Mouse (Mus musculus) embryonic facial prominence, embryonic 15.5 days (tissue): Measurements from ENCODE around the gene Kif6. TPM values are rescaled to one million over a fixed set of nuclear protein-coding genes. Genes with fewer than 3 reads are reported as not detected.
A peak's percentile ranks its signal among the peaks of the same experiment; 100 is the strongest.

Experiments used
- ATAC-seq: fragments of 200-750 bp; cut with Nextera tagmentation; 2 replicates; pipeline ENCODE4 v1.8.0; 2017; ENCODE audit warnings: low read depth, moderate TSS enrichment; ENCODE audit not compliant: insufficient number of reproducible peaks, low FRiP score, low TSS enrichment
- H3K27ac ChIP-seq: fragments of 300-500 bp; sonication (generic); replicated peaks from 2 replicates; pipeline ENCODE4 v1.5.1; 2015; ENCODE audit warnings: mild to moderate bottlenecking, inconsistent platforms
- H3K27me3 ChIP-seq: fragments of 300-500 bp; sonication (generic); 2 replicates; pipeline ENCODE4 v1.6.1; 2015; ENCODE audit warnings: inconsistent platforms
- H3K36me3 ChIP-seq: fragments of 300-500 bp; sonication (generic); 2 replicates; pipeline ENCODE4 v1.6.1; 2015; ENCODE audit warnings: mild to moderate bottlenecking, inconsistent platforms
- H3K4me1 ChIP-seq: fragments of 300-500 bp; sonication (generic); 2 replicates; pipeline ENCODE4 v1.6.1; 2015; ENCODE audit warnings: inconsistent platforms
- H3K4me2 ChIP-seq: fragments of 300-500 bp; sonication (generic); replicated peaks from 2 replicates; pipeline ENCODE4 v1.6.1; 2015; ENCODE audit warnings: mild to moderate bottlenecking, inconsistent platforms
- H3K4me3 ChIP-seq: fragments of 300-500 bp; sonication (generic); replicated peaks from 2 replicates; pipeline ENCODE4 v1.5.1; 2015; ENCODE audit warnings: mild to moderate bottlenecking, inconsistent platforms
- H3K9ac ChIP-seq: fragments of 300-500 bp; sonication (generic); 2 replicates; pipeline ENCODE4 v1.6.1; 2015; ENCODE audit warnings: inconsistent platforms
- H3K9me3 ChIP-seq: fragments of 300-500 bp; sonication (generic); replicated peaks from 2 replicates; pipeline ENCODE4 v1.6.1; 2016; ENCODE audit warnings: inconsistent platforms
- WGBS: fragments of 180-500 bp; shearing (Covaris S2); methylation state at CpG from one replicate; pipeline ENCODE4 v1.1.7; 2015; 5-methylcytosine and 5-hydroxymethylcytosine counted together
- polyA plus RNA-seq: library from polyadenylated mRNA; unstranded; fragments of >200 nt; fragmentation: Nextera tagmentation; extraction: Ambion mirVana; gene quantifications from 2 replicates; pipeline ENCODE4 v1.2.1, GENCODE M21; 2015

Gene Kif6
- polyA plus RNA-seq, 1 experiment from 2014 or later: 3.9 TPM

- Histone ChIP-seq H3K36me3 (no peaks in the 10 kb centered on the region), H3K4me3 (no peak overlapping the region), H3K9me3 (no peaks in the 10 kb centered on the region), H3K9ac (no peak overlapping the region), H3K27ac (peak overlapping the region; percentile 39; the same call in 1 of the 2 replicates), H3K4me1 (peaks cover 9% of the 10 kb centered on the region), H3K4me2 (no peak overlapping the region), H3K27me3 (no peaks in the 10 kb centered on the region)
- WGBS: 47% methylated on average over 12 of the region's 12 CpGs
- no peak for ATAC-seq
Measured at GRCm38 (mm10) chr17:49703492-49704249, 88.7 kb downstream of the Kif6 start.

- H3K27ac ChIP-seq: no peak overlapping the region
- no peak overlapping the region for H3K9ac ChIP-seq
- 75% methylated on average over 2 of the region's 2 CpGs for WGBS
- no peaks in the 10 kb centered on the region for H3K9me3 ChIP-seq
- H3K27me3 ChIP-seq: no peaks in the 10 kb centered on the region
- ATAC-seq: no peak
- no peak overlapping the region for H3K4me2 ChIP-seq
- no peak overlapping the region for H3K4me3 ChIP-seq
- H3K4me1 ChIP-seq: 0 out of 2 replicates have a peak, but pooled peaks cover 5% of the 10 kb centered on the region
- H3K36me3 ChIP-seq: no peaks in the 10 kb centered on the region
Measured at GRCm38 (mm10) chr17:49709192-49709591, 94.3 kb downstream of the Kif6 start.

DNA sequence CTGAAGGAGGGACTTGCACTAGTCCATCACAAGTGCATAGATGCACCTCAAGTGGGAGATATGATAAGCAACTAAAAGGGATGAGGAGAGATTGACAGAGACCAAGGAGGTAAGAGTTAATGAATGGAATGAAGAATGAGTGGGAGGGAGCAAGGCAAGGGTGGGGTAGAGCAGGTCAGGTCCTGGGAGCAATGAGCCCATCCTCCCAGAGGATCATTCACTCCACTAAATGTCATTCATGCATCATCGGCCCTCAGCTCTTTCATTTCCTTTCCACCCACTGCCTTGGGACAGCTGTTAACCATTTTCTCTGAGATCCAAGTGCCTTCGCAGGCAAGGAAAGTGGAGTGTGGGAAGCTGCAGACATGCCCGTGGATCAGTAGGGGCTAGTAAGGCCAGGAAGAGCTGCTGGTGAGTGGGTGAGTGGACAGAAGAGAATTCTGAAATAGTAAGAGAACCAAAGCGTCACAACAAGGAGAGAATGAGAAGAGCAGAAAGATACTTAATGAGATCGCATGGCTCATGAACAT is 95.2 kb downstream of the Kif6 start:
- H3K9me3 ChIP-seq: no peaks in the 10 kb centered on the region
- H3K9ac ChIP-seq: no peak overlapping the region
- no peak overlapping the region for H3K27ac ChIP-seq
- no peak for ATAC-seq
- WGBS: 60% methylated on average over 5 of the region's 5 CpGs
- H3K4me1 ChIP-seq: no peaks in the 10 kb centered on the region
- no peaks in the 10 kb centered on the region for H3K36me3 ChIP-seq
- H3K27me3 ChIP-seq: no peaks in the 10 kb centered on the region
- no peak overlapping the region for H3K4me3 ChIP-seq
- H3K4me2 ChIP-seq: no peak overlapping the region

DNA sequence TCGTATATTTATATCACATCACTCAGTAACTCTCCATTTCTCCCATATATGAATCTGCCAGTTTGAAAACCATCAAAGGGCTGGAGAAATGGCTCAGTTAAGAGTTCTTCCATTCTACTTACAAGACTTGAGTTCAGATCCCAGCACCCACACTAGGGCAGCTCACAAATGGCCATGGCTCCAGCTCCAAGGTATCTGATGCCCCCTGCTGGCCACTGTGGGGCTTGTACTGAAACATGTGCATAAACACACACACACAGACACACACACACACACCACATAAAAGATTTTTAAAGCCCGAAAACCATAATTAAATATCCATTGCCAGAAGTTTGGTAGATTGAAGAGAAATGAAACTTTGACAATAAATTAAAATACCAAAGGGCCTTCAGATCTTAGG is 111.3 kb downstream of the Kif6 start:
- ATAC-seq: no peak
- H3K4me3 ChIP-seq: no peak overlapping the region
- no peaks in the 10 kb centered on the region for H3K36me3 ChIP-seq
- no peaks in the 10 kb centered on the region for H3K27me3 ChIP-seq
- no peaks in the 10 kb centered on the region for H3K4me1 ChIP-seq
- H3K9ac ChIP-seq: no peak overlapping the region
- WGBS: 94% methylated on average over 2 of the region's 2 CpGs
- no peak overlapping the region for H3K27ac ChIP-seq
- no peak overlapping the region for H3K4me2 ChIP-seq
- no peaks in the 10 kb centered on the region for H3K9me3 ChIP-seq

DNA sequence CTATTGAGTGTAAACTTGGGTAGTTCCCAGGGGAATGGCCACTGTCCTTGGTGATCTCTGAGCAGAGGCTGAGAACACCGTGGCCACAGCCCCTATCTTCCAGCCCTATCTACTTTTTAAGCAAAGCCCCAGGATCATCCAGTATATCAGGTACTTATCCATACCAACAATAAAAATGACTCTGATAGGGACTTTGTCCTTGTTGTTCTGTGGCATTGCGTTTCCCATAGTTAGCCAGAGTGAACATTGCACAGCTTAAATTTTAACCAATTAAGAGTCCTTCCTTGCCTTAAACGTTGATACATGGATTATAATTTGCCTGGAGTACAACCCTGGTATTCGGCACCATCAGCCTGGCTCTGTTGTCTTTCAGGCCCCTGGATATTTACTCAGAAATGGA is 112.0 kb downstream of the Kif6 start:
- H3K4me3 ChIP-seq: no peak overlapping the region
- H3K9ac ChIP-seq: no peak overlapping the region
- H3K4me1 ChIP-seq: no peaks in the 10 kb centered on the region
- no peak overlapping the region for H3K4me2 ChIP-seq
- ATAC-seq: no peak
- H3K27ac ChIP-seq: no peak overlapping the region
- no peaks in the 10 kb centered on the region for H3K36me3 ChIP-seq
- WGBS: 89% methylated on average over 4 of the region's 4 CpGs
- no peaks in the 10 kb centered on the region for H3K9me3 ChIP-seq
- no peaks in the 10 kb centered on the region for H3K27me3 ChIP-seq

DNA sequence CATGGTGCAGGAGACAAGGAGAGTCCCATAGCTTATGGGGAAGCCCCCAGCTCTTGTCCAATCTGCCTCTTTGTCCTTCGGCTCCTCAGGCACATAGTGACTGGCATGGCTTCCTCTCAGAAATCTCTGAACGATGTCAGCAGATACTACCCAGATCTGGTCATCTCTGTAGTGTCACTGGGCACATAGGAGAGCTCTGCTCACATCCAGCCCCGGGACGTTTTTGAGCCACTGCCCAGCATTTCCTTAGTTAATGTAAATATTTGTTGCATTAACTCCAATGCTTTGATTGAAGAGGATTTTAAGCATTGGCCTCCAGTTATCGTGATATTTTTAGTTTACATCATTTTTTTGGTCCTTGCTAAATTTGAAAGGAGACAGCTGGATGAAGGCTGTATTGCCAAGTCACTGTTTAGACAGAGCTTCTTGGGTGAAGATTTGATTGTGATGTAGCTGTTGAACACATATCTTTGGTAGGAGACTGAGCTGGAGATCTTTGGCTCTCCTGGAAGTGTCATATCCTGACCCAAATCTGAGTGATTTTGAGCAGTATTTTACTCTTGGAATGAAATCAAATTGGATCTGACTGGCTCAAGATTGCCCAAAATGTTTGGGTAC is 112.6 kb downstream of the Kif6 start:
- Histone ChIP-seq H3K4me3 (no peak overlapping the region), H3K4me1 (no peaks in the 10 kb centered on the region), H3K27ac (no peak overlapping the region), H3K4me2 (no peak overlapping the region), H3K9me3 (no peaks in the 10 kb centered on the region), H3K9ac (no peak overlapping the region), H3K27me3 (no peaks in the 10 kb centered on the region), H3K36me3 (no peaks in the 10 kb centered on the region)
- no peak for ATAC-seq
- 78% methylated on average over 5 of the region's 5 CpGs for WGBS

DNA sequence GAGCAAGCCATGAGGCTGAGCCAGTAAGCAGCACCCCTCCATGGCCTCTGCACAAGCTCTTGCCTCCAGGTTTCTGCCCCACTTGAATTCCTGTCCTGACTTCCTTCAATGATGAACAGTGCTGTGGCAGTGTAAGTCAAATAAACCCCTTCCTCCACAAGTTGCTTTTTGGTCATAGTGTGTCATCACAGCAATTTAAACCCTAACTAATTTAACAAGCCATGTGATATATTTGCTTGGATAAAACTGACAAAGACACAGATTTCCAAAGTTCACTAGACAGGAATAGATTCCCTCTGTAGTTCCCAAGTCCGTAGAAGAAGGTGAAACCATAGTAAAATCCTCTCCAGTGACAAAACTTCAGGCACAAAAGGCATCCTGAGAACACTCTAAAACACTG is 114.9 kb downstream of the Kif6 start:
- Histone ChIP-seq H3K36me3 (no peaks in the 10 kb centered on the region), H3K4me2 (no peak overlapping the region), H3K4me1 (no peaks in the 10 kb centered on the region), H3K9ac (no peak overlapping the region), H3K27me3 (no peaks in the 10 kb centered on the region), H3K9me3 (no peaks in the 10 kb centered on the region), H3K4me3 (no peak overlapping the region), H3K27ac (no peak overlapping the region)
- 82% methylated on average over 1 of the region's 1 CpGs for WGBS
- ATAC-seq: no peak

DNA sequence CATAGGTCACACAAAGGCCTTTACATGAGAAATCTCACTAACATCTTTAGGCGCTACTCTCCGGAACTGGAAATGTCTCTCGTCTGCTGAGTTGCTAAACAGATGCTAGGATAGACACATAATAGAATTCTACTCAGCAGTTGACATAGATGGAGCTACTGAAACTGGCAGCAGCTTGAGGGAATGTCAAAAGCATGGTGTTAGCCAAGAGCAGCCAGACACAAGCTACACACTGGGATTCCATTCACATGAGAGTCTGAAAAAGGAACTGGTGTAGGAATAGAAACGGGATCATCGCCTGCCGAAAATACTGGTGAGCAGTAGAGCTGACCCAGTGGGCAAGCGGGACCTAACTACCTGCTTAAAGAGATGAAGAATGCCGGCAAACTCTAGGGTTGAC is 117.8 kb downstream of the Kif6 start:
- Histone ChIP-seq H3K9ac (no peak overlapping the region), H3K36me3 (no peaks in the 10 kb centered on the region), H3K4me1 (no peaks in the 10 kb centered on the region), H3K4me3 (no peak overlapping the region), H3K4me2 (no peak overlapping the region), H3K9me3 (no peaks in the 10 kb centered on the region), H3K27ac (no peak overlapping the region), H3K27me3 (no peaks in the 10 kb centered on the region)
- 89% methylated on average over 8 of the region's 8 CpGs for WGBS
- no peak for ATAC-seq

DNA sequence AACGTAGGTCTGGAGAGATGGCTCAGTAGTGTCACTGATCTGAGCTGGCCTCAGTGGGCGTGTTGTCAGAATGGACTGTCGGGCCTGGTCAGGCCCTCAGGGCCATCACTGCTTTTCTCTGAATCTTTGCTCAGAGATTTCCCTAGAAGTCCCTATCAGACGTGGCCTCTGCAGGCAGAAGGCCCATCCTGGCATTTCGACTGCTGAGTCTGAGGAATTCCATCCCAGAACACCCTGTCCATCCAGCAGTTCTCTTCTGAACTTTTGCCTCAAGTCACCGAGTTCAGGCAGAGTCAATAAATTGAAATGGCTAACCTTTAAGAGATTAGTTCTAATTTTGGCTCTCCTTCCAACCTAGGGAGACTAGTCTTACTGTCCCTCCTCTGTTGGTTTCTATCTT is 119.1 kb downstream of the Kif6 start:
- Histone ChIP-seq H3K27me3 (no peaks in the 10 kb centered on the region), H3K27ac (no peak overlapping the region), H3K4me1 (no peaks in the 10 kb centered on the region), H3K36me3 (no peaks in the 10 kb centered on the region), H3K9me3 (no peaks in the 10 kb centered on the region), H3K4me3 (no peak overlapping the region), H3K9ac (no peak overlapping the region), H3K4me2 (no peak overlapping the region)
- WGBS: 75% methylated on average over 6 of the region's 6 CpGs
- no peak for ATAC-seq

- H3K36me3 ChIP-seq: no peaks in the 10 kb centered on the region
Measured at GRCm38 (mm10) chr17:49734776-49735175, 119.8 kb downstream of the Kif6 start.

GRCm38 (mm10) chr17:49736364-49736763 is 121.4 kb downstream of the Kif6 start:
- Histone ChIP-seq H3K4me3 (no peak overlapping the region), H3K4me1 (peaks cover 8% of the 10 kb centered on the region), H3K36me3 (no peaks in the 10 kb centered on the region), H3K27ac (no peak overlapping the region), H3K27me3 (no peaks in the 10 kb centered on the region), H3K9me3 (no peaks in the 10 kb centered on the region), H3K9ac (no peak overlapping the region), H3K4me2 (no peak overlapping the region)
- WGBS: 75% methylated on average over 3 of the region's 3 CpGs
- no peak for ATAC-seq

More at GRCm38 (mm10) chr17:49734776-49735175, 119.8 kb downstream of the Kif6 start:
- ATAC-seq: no peak
- Histone ChIP-seq H3K9ac (no peak overlapping the region), H3K27ac (no peak overlapping the region), H3K9me3 (no peaks in the 10 kb centered on the region), H3K4me1 (no peaks in the 10 kb centered on the region), H3K4me2 (no peak overlapping the region), H3K27me3 (no peaks in the 10 kb centered on the region), H3K4me3 (no peak overlapping the region)
- WGBS: 80% methylated on average over 2 of the region's 2 CpGs
